Mouse (Mus musculus) frontal cortex, adult 2 months (tissue): Measurements from ENCODE around the gene Tdrd12. TPM values are rescaled to one million over a fixed set of nuclear protein-coding genes. Genes with fewer than 3 reads are reported as not detected.
"Not testable (repeated sequence)": the region's sequence is repeated elsewhere in the genome, so short reads cannot be mapped to it uniquely, and the experiment has no call there.

ENCODE experiments used
- DNase-seq, 2 experiments: peaks; one replicate each; pipeline ENCODE4 v3.0.0; 2022; ENCODE audit warnings: low spot score in 1 of 2; ENCODE audit errors: extremely low spot score in 1 of 2
- polyA plus RNA-seq: library from polyadenylated mRNA; depleted of rRNA; stranded (reverse); fragments of >200 nt; gene quantifications from 2 replicates; pipeline ENCODE4 v1.2.3, GENCODE M21; 2012

The Tdrd12 gene
- polyA plus RNA-seq, 1 experiment: 0.38 TPM

DNA sequence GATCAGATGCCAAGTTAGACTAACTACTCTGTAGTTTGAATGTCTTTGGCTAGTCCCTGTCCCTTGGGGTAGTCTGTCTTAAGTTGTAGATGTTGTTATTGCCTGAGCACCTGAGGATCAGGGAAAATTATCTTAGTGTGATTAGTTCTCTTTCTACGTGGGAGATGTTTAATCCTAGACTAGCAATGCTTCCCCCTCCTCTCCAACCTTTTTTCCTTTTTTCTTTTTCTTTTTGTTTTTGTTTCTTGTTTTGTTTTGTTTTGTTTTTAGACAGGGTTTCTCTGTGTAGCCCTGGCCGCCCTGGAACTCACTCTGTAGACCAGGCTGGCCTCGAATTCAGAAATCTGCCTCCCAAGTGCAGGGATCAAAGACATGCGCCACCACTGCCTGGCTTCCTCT lies 18.7 kb upstream of the Tdrd12 start, which contains the start of gene Nudt19:
Nudt19 (minus strand) TSS at position 100 of the 399 bp plus-strand sequence.
- no peak for DNase-seq

GRCm38 (mm10) chr7:35555224-35556204 lies 18.0 kb upstream of the Tdrd12 start:
- DNase-seq: peak; percentile 79 to 90

DNA sequence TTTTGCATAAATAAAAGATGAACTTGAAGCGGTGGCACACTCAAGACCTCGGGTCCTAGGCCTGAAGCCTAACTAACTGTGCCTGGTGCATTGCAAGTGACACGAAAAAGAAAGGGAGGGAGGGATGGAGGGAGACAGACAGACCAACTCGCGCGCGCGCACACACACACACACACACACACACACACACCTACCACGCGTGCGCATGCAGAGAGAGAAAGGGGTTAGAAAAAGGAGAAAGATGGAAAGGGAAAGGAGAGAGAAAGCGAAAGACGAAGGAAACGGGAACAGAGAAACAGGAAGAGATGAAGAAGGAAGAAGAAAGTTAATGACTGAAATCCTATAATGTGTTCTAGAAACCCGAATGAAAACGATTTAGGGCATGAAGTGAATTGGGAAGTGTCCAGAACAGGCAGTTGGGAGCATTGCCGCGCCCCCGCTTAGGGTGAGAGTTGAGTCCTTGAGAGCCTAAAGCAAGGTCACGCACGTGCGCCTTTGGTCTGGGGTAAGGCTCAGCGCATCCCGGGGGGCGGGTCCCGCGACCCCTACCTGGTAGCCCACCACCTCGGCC lies 17.1 kb upstream of the Tdrd12 start:
- DNase-seq: peak in 1 of 2 experiments; percentile 67

DNA sequence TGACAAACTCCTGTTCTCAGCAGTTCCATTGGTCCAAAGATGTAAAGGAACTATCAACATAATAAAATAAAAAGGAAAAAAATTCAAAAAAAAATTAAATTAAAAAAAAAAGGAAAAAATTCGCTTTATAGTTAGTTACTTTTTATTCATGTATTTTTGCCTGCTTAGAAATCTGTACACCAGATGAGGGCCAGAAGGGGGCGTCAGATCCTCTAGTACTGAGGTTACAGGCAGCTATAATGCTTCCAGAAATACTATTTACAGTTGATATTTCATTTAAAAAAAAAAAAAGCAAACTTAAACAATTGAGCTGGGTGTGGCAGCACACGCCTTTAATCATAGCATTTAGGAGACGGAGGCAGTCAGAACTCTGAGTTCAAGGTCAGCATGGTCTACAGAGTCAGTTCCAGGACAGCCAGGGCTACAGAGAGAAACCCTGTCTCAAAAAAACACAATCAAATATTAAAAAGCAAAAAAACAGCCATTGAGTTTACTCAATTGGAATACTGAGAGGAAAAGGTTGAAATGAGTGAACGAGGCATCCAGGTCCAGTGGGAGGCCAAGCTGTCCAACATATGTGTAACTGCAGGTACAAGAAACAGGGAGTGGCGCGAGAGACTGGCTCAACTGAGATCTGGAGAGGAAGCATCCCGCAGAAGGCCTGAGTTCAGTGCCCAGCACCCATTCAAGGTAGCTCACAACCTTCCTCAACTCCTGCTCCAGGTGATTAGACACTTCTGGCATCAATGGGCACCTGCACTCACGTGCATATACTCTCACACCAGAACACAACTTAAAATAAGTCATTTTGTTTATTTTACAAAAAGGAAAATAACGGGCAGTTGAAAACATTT lies 16.4 kb upstream of the Tdrd12 start:
- peak in 1 of 2 experiments; percentile 62 for DNase-seq

GRCm38 (mm10) chr7:35545881-35546280 lies 8.3 kb upstream of the Tdrd12 start:
- DNase-seq: peak; percentile 46 to 84

DNA sequence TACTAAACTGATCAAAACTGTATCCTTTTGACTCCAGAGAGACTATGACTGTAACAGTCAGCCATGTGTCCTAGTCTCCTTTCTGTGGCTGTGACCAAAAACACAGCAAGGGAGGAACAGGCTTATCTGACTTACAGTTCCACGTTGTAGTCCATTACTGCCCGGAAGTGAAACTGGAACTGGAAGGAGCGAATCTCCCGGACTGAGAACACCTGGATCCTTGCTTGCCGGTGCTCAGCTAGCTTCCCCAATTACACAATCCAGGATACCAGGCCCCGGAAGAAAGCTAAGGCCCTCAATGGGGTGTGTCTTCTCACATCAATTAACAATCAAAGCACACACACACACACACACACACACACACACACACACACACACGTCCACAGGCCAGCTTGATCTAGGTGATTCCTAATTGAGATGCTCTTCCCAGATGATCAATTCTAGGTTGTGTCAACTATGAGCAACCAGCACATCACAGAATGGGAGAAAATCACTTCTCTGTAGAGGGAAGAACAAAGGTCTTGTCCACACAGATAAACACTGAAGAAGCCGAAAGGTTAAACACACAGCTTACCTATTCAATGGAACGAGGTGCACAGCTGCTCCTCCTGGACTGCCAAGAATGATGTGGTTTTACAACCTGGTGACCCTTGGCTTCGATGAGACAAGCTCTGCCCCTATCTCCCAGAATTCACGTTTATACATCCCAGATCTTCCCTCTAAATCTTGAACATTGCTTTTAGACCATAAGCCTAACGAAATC lies 1.6 kb downstream of the Tdrd12 start:
- no peak for DNase-seq

- DNase-seq: not testable (repeated sequence)
Measured at GRCm38 (mm10) chr7:35530544-35530943, 7.0 kb downstream of the Tdrd12 start.

DNA sequence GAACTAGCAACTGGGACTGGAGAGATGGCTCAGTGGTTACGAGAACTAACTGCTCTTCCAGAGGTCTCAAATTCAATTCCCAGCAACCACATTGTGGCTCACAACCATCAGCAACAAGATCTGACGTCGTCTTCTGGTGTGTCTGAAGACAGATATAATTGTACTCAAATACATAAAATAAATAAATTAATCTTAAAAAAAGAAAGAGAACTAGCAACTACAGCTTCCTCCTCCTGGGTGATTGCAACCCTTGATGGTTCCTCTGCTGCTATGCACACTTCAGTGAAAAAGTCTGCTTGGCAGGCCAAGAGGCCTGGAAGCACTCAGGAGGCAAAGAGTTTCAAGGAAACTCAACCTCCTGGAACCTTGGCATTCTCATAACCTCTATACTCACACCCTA lies 7.5 kb downstream of the Tdrd12 start:
- DNase-seq: no peak

- DNase-seq: no peak
Measured at GRCm38 (mm10) chr7:35526795-35527194, 10.8 kb downstream of the Tdrd12 start.

- peak in 1 of 2 experiments; percentile 25 for DNase-seq
Measured at GRCm38 (mm10) chr7:35501995-35502394, 35.5 kb downstream of the Tdrd12 start.

- DNase-seq: peak; percentile 3 to 10
Measured at GRCm38 (mm10) chr7:35497516-35497915, 40.0 kb downstream of the Tdrd12 start.

GRCm38 (mm10) chr7:35491005-35491404 lies 46.5 kb downstream of the Tdrd12 start:
- DNase-seq: no peak

GRCm38 (mm10) chr7:35490186-35490585 lies 47.4 kb downstream of the Tdrd12 start:
- no peak for DNase-seq

GRCm38 (mm10) chr7:35486553-35486952 lies 51.0 kb downstream of the Tdrd12 start:
- no peak for DNase-seq

GRCm38 (mm10) chr7:35485126-35485525 lies 52.4 kb downstream of the Tdrd12 start:
- DNase-seq: no peak

DNA sequence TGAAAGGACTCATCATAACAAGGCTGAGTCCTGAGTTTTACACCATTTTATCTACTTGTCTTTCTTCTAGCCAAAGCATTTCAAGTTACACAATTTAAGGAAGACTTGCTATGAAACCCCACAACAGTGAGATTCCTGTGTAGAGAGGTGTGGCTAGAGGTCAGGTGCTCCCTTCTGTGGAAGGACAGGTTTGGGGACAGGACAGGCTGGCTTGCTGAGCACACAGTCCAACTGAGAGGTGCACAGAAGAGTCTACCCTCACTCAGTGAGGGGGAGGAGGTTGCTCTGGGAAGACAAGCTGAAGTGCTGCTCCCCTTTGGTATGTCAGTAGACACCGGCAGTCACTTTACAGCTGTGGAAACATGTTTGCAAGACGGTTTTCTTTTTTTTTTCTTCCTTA lies 61.1 kb downstream of the Tdrd12 start:
- DNase-seq: no peak

GRCm38 (mm10) chr7:35470794-35471193 lies 66.8 kb downstream of the Tdrd12 start:
- no peak for DNase-seq

- no peak for DNase-seq
Measured at GRCm38 (mm10) chr7:35467856-35468255, 69.7 kb downstream of the Tdrd12 start.

- no peak for DNase-seq
Measured at GRCm38 (mm10) chr7:35465027-35465426, 72.5 kb downstream of the Tdrd12 start.

- no peak for DNase-seq
Measured at GRCm38 (mm10) chr7:35460971-35461370, 76.6 kb downstream of the Tdrd12 start.
